Mouse (Mus musculus): ENCODE data around the gene Gm42791. TPM values are rescaled to one million over a fixed set of nuclear protein-coding genes. Genes with fewer than 3 reads are reported as not detected.

Gene Gm42791
- total RNA-seq, 2 experiments from 2014 or later, result not detected

DNA sequence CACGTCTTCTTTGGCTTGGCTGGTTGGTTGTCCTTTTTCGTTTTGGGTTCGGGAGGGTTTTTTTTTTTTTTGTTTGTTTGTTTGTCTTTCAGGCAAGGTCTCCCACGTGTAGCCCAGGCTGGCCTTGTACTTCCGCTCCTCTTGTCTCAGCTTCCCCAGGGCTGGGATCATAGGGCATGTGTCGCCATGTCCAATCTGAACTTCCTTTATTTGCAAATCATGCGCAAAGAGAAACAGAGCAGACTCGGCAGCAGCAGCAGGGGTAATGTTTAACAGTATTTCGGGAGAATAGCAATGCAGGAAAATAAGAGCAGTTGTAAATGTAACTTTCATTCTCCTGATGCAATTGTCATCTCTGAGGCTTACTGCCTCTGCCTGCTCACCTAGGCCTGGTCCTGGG, 38.9 kb downstream of the Gm42791 start:
- peak; percentile 55 for ATAC-seq (ENCODE audit: poor library complexity, severe bottlenecking)

DNA sequence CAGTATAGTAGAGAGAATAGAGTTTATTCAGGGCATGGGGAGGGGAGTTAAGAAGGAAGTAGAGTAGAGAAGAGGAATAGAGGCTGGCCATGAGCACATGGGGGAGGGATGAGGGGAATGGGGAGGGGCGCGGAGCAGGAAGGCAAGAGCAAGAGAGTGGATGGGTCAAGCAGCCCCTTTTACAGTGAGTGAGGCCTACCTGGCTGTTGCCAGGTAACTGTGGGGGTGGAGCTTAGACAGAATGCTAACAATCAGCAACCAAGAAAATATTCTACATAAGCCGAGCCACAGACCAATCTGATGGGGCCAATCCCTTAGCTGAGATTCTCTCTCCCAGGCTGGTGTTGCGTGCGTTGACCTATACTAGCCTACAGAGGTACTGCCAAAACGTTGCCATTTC, 39.4 kb downstream of the Gm42791 start:
- no peak for ATAC-seq (ENCODE audit: poor library complexity, severe bottlenecking)

DNA sequence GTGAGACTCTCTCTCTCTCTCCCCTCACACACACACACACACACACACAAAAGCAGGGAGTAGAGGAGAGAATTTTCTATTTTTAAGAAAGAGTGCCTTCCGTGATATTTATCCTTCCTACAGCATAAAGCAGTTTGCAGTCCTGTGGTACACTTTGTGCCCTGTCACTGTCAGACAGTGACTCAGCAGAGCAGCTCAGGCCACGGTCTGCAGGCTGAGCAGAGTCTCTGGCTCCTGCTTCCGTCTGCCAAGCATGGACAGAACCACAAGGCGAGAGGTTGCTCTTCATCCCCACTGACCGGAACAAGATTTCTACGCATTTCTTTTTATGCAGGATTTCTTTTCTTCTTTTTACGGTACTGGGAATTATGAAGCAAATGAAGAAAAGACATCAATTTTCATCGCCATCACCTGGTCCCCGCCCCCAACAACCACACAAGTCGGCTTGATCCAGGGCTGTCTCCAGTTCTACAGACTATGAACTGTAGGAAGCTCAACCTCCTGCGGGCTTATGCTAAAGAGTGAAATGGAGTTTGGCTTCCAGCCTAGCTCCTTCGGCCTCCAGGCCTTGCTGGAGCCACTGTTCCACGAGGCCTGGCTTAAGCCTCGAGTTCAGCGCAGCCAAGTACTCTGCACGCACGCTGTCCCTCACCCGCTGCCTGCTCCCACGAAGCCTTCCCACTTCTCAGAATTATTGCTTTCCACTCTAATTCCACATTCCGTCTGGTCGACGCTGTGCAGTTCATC, 40.5 kb downstream of the Gm42791 start:
- peak; percentile 68 for ATAC-seq (ENCODE audit: poor library complexity, severe bottlenecking)

DNA sequence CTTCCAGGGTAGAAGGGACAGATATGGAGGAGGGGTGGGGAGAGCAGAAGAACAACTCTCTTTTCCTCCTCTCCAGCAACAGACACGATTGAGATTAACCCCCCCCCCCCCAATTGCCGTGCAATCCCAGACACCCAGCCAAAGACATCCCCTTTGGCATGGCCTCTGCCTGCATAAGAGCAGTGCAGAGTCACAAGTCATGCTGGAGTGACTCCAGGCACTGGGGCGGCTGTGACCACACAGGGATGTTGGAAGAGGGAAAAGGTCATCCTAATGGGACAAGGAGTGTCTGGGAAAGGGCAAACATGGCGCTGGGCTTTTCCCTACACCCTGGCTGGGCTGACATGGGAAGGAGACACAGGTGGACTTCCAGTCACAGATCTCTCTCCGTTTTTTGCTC, 41.8 kb downstream of the Gm42791 start:
- ATAC-seq (ENCODE audit: poor library complexity, severe bottlenecking), result no peak

DNA sequence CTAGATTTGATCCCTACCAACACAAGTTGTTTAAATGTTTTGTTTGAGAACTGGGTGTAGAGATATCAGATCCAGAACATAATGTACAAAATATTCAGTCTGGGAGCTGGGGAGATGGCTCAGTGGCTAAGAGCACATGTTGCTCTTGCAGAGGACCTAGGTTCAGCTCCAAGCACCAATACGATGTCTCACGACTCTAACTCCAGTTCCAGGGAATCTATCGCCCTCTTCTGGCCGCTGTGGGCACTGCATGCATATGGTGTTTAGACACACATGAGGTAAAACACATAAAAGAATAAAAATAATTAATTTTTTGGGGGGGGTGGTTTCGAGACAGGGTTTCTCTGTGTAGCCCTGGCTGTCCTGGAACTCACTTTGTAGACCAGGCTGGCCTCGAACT, 42.5 kb downstream of the Gm42791 start:
- ATAC-seq (ENCODE audit: poor library complexity, severe bottlenecking), result no peak

DNA sequence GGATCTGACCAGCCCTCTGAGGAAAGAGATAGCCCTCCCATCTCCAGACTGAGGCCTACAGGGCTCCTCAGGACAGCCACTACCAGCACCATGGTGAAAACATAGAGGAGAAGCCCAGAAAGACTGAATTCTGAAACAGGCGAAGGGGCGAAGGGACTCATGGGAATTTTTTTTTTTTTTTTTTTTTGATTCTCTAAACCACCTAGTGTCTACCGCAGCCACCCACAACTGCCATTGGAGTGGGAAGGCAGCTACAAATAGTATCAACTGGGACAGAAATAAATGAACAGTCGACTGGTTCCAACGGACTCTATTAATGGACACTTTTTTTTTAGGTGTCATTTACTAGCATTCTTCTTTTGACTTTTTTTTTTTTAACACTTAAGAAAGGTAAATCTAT, 43.6 kb downstream of the Gm42791 start:
- no peak for ATAC-seq (ENCODE audit: poor library complexity, severe bottlenecking)

DNA sequence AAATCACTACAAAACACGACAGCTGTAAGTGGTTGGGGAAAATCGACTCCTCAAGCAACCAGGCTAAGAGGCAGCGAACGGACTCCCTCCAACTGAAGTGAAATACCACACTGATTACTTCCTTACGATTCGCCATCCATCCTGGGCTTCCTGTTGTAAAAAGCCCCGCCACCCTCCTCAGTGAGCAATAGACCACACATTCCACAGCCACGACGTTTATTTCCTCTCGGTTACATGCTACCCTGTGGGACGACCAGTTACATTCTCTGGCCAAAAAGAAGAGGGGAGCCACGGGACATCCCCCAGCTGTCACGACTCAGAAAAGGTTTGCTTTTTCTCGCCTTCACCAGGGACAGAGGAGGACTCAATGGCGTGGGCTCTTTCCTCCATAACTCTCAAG, 44.9 kb downstream of the Gm42791 start:
- peak; percentile 44 for ATAC-seq (ENCODE audit: poor library complexity, severe bottlenecking)

DNA sequence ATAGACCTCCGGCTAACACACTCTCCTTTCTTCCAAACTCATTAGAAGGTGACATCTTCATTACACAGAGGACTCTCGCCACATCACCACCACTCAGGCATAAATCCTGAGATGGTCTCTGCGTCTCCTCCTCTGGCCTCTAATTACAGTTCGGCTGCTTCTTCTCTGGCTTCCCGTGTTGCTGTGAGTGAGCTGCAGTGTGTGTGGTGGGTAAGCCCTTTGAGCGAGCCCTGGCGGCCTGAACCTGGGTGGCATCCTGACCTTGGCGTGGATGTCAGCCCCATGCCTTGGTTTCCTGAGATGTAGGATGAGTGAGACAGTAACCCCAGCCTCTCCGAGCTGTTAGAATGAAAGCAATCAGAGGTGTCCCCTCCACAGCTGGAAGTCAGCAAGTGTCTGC, 46.4 kb downstream of the Gm42791 start:
- ATAC-seq (ENCODE audit: poor library complexity, severe bottlenecking), result no peak

DNA sequence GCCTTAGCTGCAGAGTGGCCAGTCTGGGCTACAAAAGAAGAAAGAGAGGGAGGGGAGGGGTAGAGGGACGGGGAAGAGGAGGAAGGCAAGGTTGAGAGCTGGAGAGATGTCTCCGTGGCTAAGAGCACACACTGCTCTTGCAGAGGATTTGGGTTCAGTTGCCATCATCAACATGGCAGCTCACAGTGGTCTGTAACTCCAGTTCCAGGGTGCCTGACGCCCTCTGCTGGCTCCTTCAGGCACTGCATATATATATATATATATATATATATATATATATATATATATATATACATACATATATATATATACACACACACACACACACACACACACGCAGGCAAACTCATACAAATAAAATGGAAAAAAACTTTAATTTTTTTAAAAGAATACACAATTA, 47.5 kb downstream of the Gm42791 start:
- no peak for ATAC-seq (ENCODE audit: poor library complexity, severe bottlenecking)

DNA sequence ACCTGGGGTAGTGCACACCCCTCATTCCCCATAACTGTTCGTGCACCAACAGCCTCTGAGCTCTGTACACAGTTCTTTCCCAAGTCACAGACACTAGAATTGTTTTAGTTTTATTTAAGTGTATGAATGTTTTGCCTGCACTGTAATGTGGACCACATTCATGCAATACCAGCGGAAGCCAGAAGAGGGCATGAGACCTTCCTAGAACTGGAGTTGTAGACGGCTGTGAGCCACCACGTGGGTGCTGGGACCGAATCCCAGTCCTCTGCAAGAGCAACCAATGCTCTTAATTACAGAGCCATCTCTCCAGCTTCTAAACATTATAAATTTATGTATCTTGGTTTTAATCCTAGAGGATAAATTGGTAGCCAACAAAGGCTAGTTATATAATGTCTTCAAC, 48.2 kb downstream of the Gm42791 start:
- ATAC-seq (ENCODE audit: poor library complexity, severe bottlenecking), result 0 out of 2 replicates have a peak, but pooled peaks have one; percentile 47

DNA sequence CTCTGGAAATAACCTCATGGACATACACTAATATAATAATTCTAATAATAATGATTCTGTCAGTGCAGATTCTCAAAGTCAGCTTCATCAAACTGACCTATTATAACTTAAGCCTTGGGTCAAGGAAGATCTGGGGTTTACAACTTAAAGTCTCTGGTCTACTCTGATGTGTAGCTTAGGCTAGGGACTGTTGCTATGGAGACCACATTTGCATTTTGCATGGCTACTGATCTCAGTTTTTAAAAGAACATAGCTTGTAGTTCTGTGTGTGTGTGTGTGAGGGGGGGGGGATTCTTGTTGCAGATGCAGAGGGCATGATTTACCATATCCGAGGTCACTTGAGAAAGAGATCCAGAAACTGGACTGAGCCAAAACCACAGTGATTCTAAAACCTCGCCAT, 49.2 kb downstream of the Gm42791 start:
- ATAC-seq (ENCODE audit: poor library complexity, severe bottlenecking), result no peak

DNA sequence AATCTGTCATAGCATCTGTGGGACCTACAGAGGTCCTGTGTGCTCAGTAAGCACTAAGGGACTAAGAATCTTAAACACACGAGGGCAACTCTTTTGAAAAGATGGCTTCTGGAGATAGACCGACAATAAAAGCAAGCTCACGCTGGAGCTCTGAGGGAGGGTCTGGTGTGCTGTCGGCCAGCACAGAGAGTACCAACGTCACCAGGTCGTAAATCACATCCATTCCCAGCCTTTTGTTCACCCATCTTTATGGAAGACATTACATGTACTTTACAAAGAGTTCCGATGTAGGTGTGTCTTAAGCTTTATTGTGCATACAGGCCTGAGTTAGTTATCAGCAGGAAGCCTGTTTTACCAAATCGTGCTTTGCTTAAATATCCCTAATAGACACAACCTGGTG, 50.9 kb downstream of the Gm42791 start:
- ATAC-seq (ENCODE audit: poor library complexity, severe bottlenecking), result no peak

DNA sequence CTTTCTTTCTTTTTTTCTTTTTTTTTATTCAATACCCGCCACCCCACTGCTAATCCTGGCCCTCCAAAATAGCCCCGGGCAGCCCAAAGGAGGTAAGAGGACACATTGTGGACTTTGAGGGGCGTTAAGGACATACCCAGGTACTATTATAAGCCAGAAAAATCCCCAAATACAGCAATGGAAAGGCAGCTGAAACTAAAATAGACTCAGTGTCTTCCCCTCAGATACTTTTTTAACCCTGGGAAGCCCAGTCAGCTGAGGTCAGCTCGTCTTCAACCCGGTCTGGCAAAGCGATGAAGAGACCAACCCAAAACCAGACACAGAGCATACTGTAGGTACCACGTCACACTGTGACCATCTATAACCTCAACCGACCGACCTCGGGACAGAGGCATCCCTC, 51.5 kb downstream of the Gm42791 start:
- ATAC-seq (ENCODE audit: poor library complexity, severe bottlenecking), result no peak

DNA sequence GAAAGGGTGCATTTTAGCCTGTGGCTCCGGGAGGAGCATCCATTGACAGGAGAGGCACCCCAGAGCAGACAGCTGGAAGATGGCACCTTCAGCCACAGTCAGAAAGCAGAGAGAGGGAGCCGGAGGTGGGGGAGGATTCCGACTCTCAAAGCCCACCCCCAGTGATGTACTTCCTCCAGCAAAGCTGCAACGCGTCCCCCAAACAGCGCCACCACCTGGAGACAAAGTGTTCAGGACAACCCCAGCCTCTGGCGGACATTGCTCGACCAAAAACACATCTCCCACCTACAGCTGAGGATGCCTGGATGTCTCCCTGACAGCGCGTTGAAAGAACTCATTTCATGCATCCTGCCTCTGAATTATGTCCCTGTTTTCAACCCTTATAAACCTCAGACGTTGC, 52.0 kb downstream of the Gm42791 start:
- ATAC-seq (ENCODE audit: poor library complexity, severe bottlenecking), result no peak

DNA sequence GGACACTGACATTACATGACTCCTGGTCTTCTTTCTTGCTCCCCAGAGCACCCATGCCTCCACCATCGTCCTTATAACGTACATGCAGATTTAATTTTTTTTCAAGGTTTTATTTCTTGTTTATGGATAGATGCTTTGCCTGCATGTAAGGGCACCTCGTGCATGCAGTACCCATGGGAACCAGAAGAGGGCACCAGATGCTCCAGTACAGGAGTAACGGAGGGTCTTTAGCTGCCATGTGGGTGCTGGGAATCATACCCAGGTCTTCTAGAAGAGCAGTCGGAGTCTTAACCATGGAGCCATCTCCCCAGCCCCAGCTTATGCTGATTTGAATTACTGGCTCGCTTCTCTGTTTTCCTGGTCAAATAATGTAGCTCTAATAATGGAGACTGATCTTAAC, 52.6 kb downstream of the Gm42791 start:
- no peak for ATAC-seq (ENCODE audit: poor library complexity, severe bottlenecking)

DNA sequence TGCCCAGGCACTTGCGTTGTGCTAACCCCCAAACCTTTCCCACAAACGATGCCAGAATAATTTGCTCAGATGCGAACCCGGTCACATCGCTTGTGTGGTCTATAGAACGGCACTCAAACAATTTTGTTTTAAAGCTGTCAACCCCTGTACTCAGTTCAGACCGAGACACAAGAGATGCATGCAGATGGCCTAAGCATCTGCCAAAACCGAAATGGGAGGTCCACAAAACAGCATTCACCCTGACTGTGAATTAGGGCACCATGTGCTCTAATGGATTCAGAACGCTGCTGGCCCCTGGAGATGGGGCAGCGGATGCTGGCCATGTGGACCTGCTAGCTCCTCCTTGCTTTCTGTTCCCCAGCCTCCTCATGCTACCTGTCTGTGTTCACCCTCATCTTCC, 53.1 kb downstream of the Gm42791 start:
- ATAC-seq (ENCODE audit: poor library complexity, severe bottlenecking), result no peak

DNA sequence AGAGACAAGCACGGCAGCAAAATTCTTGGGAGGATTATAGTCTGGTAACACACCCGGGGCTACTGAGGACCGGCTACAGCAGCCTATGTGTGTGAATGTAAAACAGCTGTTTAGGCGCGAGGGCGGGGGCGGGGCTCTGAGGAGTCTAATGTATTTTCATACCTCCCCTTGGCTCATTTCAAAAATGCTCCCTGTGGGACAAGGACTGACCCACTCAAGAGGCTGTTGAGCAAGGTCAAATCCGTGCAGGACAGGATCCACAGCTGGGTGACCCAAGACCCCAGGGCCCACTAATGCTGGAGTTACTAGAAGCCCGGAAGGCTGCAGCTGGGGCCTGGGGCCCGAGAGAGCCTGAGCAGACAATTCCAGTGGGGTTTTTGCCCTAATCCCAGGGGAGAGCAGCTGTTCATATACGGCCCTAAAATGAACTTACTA, 55.0 kb downstream of the Gm42791 start:
- ATAC-seq (ENCODE audit: poor library complexity, severe bottlenecking), result no peak

DNA sequence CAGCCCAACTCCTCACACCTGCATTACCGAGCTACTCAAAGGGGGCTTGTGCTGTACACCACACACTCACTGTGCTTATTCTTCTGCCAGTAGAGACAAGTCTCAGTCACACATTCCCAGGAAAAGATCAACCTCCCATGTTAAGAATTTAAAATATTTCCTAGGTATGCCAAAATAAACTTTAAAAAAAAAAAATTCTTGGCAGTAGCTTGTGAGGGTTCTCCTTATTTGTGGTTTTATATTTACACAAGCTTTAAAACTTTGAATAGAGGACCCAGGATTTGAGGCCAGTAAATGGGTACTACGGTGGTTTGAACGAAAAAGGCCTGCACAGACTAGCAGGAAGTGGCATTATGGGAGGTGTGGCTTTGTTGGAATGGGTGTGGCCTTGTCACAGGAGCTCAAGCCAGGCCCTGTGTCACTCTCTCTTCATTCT, 58.4 kb downstream of the Gm42791 start:
- no peak for ATAC-seq (ENCODE audit: poor library complexity, severe bottlenecking)

DNA sequence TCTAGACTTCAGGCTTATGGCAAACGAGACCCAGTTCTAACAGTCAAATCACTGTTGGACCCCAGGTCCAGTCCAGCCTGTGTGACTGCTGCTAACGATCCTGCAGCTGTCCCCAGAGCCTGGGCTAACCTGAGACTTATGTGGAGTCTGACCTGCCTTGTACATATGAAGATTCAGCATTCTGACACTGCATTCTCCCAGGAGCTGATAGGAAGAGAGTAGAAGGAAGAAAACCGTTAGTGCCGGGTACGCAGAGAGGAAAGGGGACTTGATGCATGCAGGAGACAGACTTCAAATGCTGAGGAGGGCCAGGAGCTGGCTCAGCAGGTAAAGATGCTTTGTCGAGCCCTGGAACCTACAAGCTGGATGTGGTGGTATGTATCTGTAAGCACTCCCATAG, 59.1 kb downstream of the Gm42791 start:
- ATAC-seq (ENCODE audit: poor library complexity, severe bottlenecking), result no peak

DNA sequence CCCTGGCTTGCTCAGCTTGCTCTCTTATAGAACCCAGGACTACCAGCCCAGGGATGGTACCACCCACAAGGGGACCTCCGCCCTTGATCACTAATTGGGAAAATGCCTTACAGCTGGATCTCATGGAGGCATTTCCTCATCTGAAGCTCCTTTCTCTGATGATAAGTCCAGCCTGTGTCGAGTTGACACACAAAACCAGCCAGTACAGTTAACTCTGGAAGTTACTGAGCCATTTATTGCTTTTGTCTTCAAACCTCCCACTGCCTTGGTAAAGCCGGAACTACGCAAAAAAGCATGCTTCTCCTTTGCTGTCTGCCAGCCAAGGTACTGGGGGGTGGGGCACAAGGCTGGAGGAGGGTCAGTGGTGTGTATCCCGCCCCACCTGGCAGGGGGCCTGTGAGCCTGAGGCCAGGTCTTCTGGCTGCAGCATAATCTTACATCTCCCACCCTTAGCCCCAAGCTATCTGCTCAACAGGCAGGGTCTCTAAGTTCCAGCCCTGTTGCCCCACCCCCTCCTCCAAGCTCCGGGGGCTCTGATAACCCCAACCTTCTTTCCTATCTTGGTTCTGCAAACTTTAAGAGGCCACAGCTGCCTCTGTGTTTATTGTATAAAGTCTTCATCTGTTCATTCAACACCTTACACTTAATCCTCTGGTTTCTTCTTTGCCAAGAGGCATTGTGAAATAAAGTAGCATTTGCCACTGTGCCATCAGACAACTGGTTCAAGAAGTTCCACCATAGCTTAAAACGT, 59.7 kb downstream of the Gm42791 start:
- ATAC-seq (ENCODE audit: poor library complexity, severe bottlenecking), result peak; percentile 64

DNA sequence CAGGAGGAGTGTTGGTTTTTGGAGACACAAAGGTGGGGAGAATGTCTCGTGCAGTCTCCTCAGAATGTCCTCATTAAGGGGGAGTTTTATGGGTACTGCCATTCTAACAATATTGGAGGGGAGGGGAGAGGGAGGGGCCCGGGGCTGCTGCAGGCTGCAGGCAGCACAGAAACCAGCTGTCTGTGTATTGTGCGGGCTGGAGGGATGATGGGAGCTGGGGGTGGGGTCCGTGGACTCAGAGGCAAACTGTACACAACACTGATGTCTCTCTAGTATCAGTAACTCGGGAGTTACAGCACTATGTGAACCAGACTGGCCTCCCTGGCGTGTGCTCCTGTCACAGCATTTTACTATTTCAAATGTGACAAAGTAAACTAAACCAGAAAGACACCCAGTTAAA, 60.5 kb downstream of the Gm42791 start:
- ATAC-seq (ENCODE audit: poor library complexity, severe bottlenecking), result no peak

DNA sequence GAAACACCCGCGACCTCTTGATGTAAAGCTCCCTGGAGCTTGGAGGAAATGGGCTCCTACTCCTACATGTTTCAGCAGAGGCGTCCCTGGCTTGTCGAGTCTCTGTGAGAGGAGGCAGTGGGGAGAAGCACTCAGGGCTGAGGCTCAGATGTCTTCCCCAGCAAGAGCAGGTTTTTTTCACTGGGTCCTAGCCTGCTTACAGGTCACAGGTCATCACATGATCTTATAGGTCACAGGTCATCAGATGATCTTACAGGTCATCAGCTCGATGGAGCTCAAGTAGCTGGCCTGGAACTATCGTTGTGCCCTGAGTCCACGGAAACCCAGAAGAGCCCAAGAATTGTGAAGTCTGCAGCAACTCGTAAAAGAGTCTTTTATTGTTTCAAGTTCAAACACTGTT, 61.2 kb downstream of the Gm42791 start:
- ATAC-seq (ENCODE audit: poor library complexity, severe bottlenecking), result no peak
